Mouse (Mus musculus) urinary bladder, postnatal 10 days (tissue): ENCODE measurements around the gene Slc45a3.

ENCODE experiments used
- DNase-seq: peaks from one replicate; pipeline ENCODE4 v3.0.0; 2022; ENCODE audit warnings: low spot score

The Slc45a3 gene

GRCm38 (mm10) chr1:131993169-131994040 is 30.6 kb downstream of the Slc45a3 start:
- DNase-seq, result no peak

- no peak for DNase-seq
These were observed 32.3 kb downstream of the Slc45a3 start for GRCm38 (mm10) chr1:131995062-131995461.

GRCm38 (mm10) chr1:132000506-132000905 is 37.7 kb downstream of the Slc45a3 start:
- no peak for DNase-seq

- DNase-seq, result no peak
These were observed 39.1 kb downstream of the Slc45a3 start for GRCm38 (mm10) chr1:132001880-132002330.

- DNase-seq, result no peak
These were observed 40.3 kb downstream of the Slc45a3 start for GRCm38 (mm10) chr1:132003111-132003510.

GRCm38 (mm10) chr1:132003817-132004216 is 41.0 kb downstream of the Slc45a3 start:
- no peak for DNase-seq

GRCm38 (mm10) chr1:132004574-132005180 is 41.9 kb downstream of the Slc45a3 start:
- DNase-seq, result no peak

- no peak for DNase-seq
These were observed 42.7 kb downstream of the Slc45a3 start for GRCm38 (mm10) chr1:132005466-132005865.

GRCm38 (mm10) chr1:132006046-132006445 is 43.3 kb downstream of the Slc45a3 start:
- DNase-seq, result no peak

GRCm38 (mm10) chr1:132006721-132007120 is 44.0 kb downstream of the Slc45a3 start:
- DNase-seq, result no peak

- peak; percentile 63 for DNase-seq
These were observed 44.6 kb downstream of the Slc45a3 start, which contains the start of gene Elk4 for GRCm38 (mm10) chr1:132007282-132007815. Gene Elk4 (plus strand): TSS chr1:132007607.

- peak; percentile 51 for DNase-seq
These were observed 45.4 kb downstream of the Slc45a3 start for GRCm38 (mm10) chr1:132007828-132008827.

- no peak for DNase-seq
These were observed 46.3 kb downstream of the Slc45a3 start for GRCm38 (mm10) chr1:132008881-132009644.

- DNase-seq, result no peak
These were observed 48.1 kb downstream of the Slc45a3 start for GRCm38 (mm10) chr1:132010632-132011501.

- DNase-seq, result no peak
These were observed 49.0 kb downstream of the Slc45a3 start for GRCm38 (mm10) chr1:132011785-132012184.

GRCm38 (mm10) chr1:132012861-132013260 is 50.1 kb downstream of the Slc45a3 start:
- no peak for DNase-seq

- no peak for DNase-seq
These were observed 52.0 kb downstream of the Slc45a3 start for GRCm38 (mm10) chr1:132014800-132015199.

GRCm38 (mm10) chr1:132016691-132017090 is 53.9 kb downstream of the Slc45a3 start:
- no peak for DNase-seq

- DNase-seq, result no peak
These were observed 57.1 kb downstream of the Slc45a3 start for GRCm38 (mm10) chr1:132019876-132020275.

- no peak for DNase-seq
These were observed 59.3 kb downstream of the Slc45a3 start for GRCm38 (mm10) chr1:132022107-132022506.
